Mouse (Mus musculus): ENCODE data around the gene Adcy9. TPM values are rescaled to one million over a fixed set of nuclear protein-coding genes. Genes with fewer than 3 reads are reported as not detected.

The Adcy9 gene
- polyA plus RNA-seq, 1 experiment, result 3.3 TPM

DNA sequence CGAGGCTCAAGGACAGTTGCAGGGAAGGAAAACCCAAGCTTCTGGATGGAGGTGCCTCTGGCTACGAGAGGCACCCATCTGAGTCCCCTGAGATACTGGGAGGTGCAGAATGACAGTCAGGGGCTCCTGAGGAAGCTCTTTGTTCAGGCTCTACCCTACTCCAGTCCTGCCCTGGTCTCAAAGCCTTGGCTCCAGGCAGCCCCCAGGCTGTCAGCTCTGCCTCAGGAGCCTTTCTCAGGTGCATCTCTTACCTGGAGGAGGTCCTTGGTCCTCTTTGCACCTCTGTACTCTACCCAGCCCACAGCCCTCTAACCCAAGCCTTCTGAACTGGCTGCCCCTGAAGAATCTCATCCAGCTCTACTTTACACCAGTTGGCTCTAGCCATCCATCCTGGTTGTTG is 108.3 kb downstream of the Adcy9 start:
- TF ChIP-seq POLR2A (IDR thresholded peaks at IDR 0.05; ENCODE audit: low read depth, low read length) (no peak), CTCF (IDR thresholded peaks at IDR 0.05; ENCODE audit: extremely low read depth, insufficient read depth, insufficient read length, insufficient replicate concordance) (no peak)
- 84% methylated on average over 2 of the region's 2 CpGs for WGBS
- no peak for DNase-seq (ENCODE audit: low read depth in 1 of 2, low spot score in 2 of 2)

DNA sequence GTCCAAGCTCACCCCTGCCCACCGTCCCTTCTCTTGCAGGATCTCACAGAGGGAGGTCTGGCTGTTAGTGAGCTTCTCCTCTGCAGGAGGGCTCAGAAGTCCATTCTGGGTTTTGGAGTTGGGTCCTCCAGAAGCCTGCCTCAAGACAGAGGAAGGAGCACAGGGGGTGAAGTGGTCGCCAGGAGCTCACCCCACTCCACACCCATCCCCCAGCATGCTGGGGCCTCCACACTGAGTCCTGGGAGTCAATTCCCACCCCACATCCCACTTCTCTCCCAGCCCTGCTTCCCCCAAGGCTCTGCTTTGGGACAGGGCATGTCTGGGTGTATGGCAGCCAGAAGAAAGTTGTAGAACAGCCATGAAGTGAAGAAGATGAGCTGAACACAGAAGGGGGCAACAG is 108.7 kb downstream of the Adcy9 start:
- Histone ChIP-seq H3K4me3 (ENCODE audit: extremely low read depth, insufficient read depth, insufficient read length) (no peak overlapping the region), H3K36me3 (ENCODE audit: control insufficient read depth, insufficient read depth, low read length) (no peaks in the 10 kb centered on the region), H3K27ac (ENCODE audit: insufficient read depth, low read length) (no peak overlapping the region), H3K27me3 (ENCODE audit: control insufficient read depth, insufficient read depth, low read length) (no peaks in the 10 kb centered on the region), H3K4me1 (ENCODE audit: control insufficient read depth, insufficient read depth, insufficient read length) (no peaks in the 10 kb centered on the region)
- TF ChIP-seq POLR2A (IDR thresholded peaks at IDR 0.05; ENCODE audit: low read depth, low read length) (no peak), CTCF (IDR thresholded peaks at IDR 0.05; ENCODE audit: extremely low read depth, insufficient read depth, insufficient read length, insufficient replicate concordance) (no peak)
- no peak for DNase-seq (ENCODE audit: low read depth in 1 of 2, low spot score in 2 of 2)
- 83% methylated on average over 2 of the region's 2 CpGs for WGBS

More for the DNA sequence above, 108.3 kb downstream of the Adcy9 start:
- Histone ChIP-seq H3K27me3 (ENCODE audit: control insufficient read depth, insufficient read depth, low read length) (no peaks in the 10 kb centered on the region), H3K36me3 (ENCODE audit: control insufficient read depth, insufficient read depth, low read length) (no peaks in the 10 kb centered on the region), H3K27ac (ENCODE audit: insufficient read depth, low read length) (no peak overlapping the region), H3K4me3 (ENCODE audit: extremely low read depth, insufficient read depth, insufficient read length) (no peak overlapping the region), H3K4me1 (ENCODE audit: control insufficient read depth, insufficient read depth, insufficient read length) (no peaks in the 10 kb centered on the region)

DNA sequence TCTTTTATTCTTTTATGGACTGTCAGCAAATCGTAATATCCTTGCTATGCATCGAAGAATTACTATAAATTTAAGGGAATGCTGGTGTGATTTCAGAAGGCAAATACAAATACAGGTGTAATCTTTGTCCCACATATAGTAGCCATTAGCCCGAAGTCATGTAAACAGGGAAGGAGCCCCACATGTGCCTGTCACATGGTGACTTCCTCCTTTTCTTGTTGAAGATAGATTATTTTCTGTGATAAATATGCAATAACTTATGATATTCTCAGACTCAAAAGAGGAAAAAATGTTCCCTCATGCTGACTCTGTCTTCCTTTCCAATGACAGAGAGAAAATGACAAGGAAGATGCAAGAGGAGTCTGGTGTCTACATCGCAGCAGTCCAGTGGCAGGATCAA is 112.5 kb downstream of the Adcy9 start:
- no peak for DNase-seq (ENCODE audit: low read depth in 1 of 2, low spot score in 2 of 2)
- no peaks in the 10 kb centered on the region for H3K36me3 ChIP-seq (ENCODE audit: control insufficient read depth, insufficient read depth, low read length)
- 75% methylated on average over 4 of the region's 4 CpGs for WGBS
- TF ChIP-seq CTCF (IDR thresholded peaks at IDR 0.05; ENCODE audit: extremely low read depth, insufficient read depth, insufficient read length, insufficient replicate concordance), result no peak
- no peak for TF ChIP-seq POLR2A (IDR thresholded peaks at IDR 0.05; ENCODE audit: low read depth, low read length)
- no peak overlapping the region for H3K4me3 ChIP-seq (ENCODE audit: extremely low read depth, insufficient read depth, insufficient read length)
- no peaks in the 10 kb centered on the region for H3K27me3 ChIP-seq (ENCODE audit: control insufficient read depth, insufficient read depth, low read length)
- no peaks in the 10 kb centered on the region for H3K4me1 ChIP-seq (ENCODE audit: control insufficient read depth, insufficient read depth, insufficient read length)
- no peak overlapping the region for H3K27ac ChIP-seq (ENCODE audit: insufficient read depth, low read length)

DNA sequence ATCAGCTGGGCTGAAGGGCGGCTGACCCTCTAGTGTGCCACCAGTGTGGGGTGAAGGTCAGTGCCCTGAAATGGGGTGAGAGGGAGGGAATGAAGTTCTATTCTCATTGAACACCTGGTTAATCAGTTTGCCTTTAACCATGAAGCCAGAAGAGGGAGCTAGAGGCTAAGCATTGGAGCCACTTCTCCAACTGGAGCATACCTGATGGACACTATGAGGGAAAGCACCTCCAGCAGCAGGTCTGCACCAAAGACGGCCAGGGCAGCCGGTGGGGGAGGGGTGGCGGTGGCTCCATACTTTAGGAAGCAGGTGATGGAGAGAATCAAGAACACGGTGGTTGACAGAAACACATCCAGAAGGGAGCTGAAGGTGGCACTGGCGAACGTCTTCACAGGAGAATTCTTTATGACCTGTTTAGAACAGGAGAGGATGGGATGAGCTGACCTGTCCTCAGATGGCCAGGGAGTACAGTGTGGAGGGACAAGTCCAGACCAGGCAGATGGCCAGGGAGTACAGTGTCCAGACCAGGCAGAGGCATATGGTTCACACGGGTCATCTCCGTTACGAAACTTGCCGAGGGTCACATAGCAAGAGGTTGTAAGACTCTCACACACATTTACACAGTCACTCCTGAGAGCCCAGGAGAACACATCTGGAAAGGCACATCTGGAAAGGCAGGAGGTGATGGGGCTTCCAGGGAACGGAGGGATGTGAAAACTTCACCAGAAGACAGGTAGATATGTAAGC is 115.9 kb downstream of the Adcy9 start:
- H3K27me3 ChIP-seq (ENCODE audit: control insufficient read depth, insufficient read depth, low read length), result no peaks in the 10 kb centered on the region
- TF ChIP-seq CTCF (IDR thresholded peaks at IDR 0.05; ENCODE audit: extremely low read depth, insufficient read depth, insufficient read length, insufficient replicate concordance) (peak; percentile 5; the same call in 1 of the 2 replicates), POLR2A (IDR thresholded peaks at IDR 0.05; ENCODE audit: low read depth, low read length) (no peak)
- H3K4me3 ChIP-seq (ENCODE audit: extremely low read depth, insufficient read depth, insufficient read length), result no peak overlapping the region
- H3K36me3 ChIP-seq (ENCODE audit: control insufficient read depth, insufficient read depth, low read length), result no peaks in the 10 kb centered on the region
- no peak overlapping the region for H3K27ac ChIP-seq (ENCODE audit: insufficient read depth, low read length)
- no peak for DNase-seq (ENCODE audit: low read depth in 1 of 2, low spot score in 2 of 2)
- 85% methylated on average over 12 of the region's 12 CpGs for WGBS
- H3K4me1 ChIP-seq (ENCODE audit: control insufficient read depth, insufficient read depth, insufficient read length), result no peaks in the 10 kb centered on the region

DNA sequence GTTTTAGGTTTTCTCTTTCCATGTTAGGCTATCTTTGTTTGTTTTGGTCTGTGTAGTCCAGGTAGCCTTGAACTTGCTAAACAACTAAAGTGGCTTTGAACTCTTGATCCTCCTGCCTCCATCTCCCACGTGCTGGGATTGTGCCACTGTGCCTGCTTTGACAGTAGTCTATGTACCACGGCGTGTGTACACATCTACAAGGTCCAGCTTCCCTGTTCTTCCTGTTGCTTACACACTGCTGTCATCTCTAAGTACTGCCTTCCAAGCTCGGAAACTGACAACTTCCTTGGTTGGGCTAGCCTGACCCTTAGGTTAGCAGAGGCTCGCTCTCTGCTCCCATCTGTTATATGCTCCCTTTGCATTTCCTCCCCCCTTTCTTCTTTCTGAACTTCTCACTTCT is 116.7 kb downstream of the Adcy9 start:
- H3K36me3 ChIP-seq (ENCODE audit: control insufficient read depth, insufficient read depth, low read length), result no peaks in the 10 kb centered on the region
- no peak overlapping the region for H3K27ac ChIP-seq (ENCODE audit: insufficient read depth, low read length)
- DNase-seq (ENCODE audit: low read depth in 1 of 2, low spot score in 2 of 2), result no peak
- 72% methylated on average over 5 of the region's 5 CpGs for WGBS
- H3K4me1 ChIP-seq (ENCODE audit: control insufficient read depth, insufficient read depth, insufficient read length), result no peaks in the 10 kb centered on the region
- no peak overlapping the region for H3K4me3 ChIP-seq (ENCODE audit: extremely low read depth, insufficient read depth, insufficient read length)
- no peaks in the 10 kb centered on the region for H3K27me3 ChIP-seq (ENCODE audit: control insufficient read depth, insufficient read depth, low read length)
- TF ChIP-seq CTCF (IDR thresholded peaks at IDR 0.05; ENCODE audit: extremely low read depth, insufficient read depth, insufficient read length, insufficient replicate concordance) (no peak), POLR2A (IDR thresholded peaks at IDR 0.05; ENCODE audit: low read depth, low read length) (no peak)

DNA sequence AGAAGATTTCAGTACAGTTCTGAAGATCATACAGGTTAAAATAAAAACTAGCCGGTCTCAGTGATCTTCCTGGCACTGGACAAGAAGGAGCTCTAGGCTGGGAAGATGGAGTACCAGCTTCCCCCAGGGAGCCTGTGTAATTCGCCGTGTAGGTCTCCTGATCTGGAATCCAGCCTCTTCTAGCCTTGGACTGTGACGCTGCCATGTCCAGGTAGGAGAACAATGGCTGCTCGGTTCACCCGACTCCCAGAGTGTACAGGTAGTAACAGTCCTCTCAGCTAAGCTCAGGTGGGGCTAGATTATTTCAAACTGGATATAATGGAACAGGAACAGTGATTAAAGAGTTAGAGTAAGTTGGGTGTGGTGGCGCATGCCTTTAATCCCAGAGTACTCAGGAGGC is 120.0 kb downstream of the Adcy9 start:
- H3K27ac ChIP-seq (ENCODE audit: insufficient read depth, low read length), result no peak overlapping the region
- no peaks in the 10 kb centered on the region for H3K4me1 ChIP-seq (ENCODE audit: control insufficient read depth, insufficient read depth, insufficient read length)
- DNase-seq (ENCODE audit: low read depth in 1 of 2, low spot score in 2 of 2), result no peak
- TF ChIP-seq POLR2A (IDR thresholded peaks at IDR 0.05; ENCODE audit: low read depth, low read length) (no peak), CTCF (IDR thresholded peaks at IDR 0.05; ENCODE audit: extremely low read depth, insufficient read depth, insufficient read length, insufficient replicate concordance) (no peak)
- WGBS, result 94% methylated on average over 7 of the region's 7 CpGs
- H3K27me3 ChIP-seq (ENCODE audit: control insufficient read depth, insufficient read depth, low read length), result no peaks in the 10 kb centered on the region
- no peaks in the 10 kb centered on the region for H3K36me3 ChIP-seq (ENCODE audit: control insufficient read depth, insufficient read depth, low read length)
- no peak overlapping the region for H3K4me3 ChIP-seq (ENCODE audit: extremely low read depth, insufficient read depth, insufficient read length)

DNA sequence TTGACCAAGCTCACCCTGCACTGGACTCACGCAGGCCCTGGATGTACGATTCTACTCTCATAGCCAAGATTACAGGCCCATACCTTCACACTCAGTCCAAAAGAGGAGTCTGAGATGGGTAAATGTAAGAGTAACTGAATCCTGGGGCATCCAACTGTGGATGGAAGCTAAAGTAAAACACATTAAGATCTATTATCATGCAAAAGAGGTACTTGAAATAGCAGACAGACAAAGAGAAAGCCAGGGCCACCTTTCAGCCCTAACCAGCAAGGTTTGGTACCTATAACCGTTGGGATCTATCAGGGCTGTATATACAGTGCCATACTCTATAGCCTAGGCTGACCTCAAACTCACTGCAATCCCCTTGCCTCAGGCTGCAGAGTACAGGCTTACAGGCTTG is 127.0 kb downstream of the Adcy9 start:
- H3K27ac ChIP-seq (ENCODE audit: insufficient read depth, low read length), result no peak overlapping the region
- no peak for DNase-seq (ENCODE audit: low read depth in 1 of 2, low spot score in 2 of 2)
- TF ChIP-seq CTCF (IDR thresholded peaks at IDR 0.05; ENCODE audit: extremely low read depth, insufficient read depth, insufficient read length, insufficient replicate concordance), result no peak
- TF ChIP-seq POLR2A (IDR thresholded peaks at IDR 0.05; ENCODE audit: low read depth, low read length), result no peak
- H3K4me3 ChIP-seq (ENCODE audit: extremely low read depth, insufficient read depth, insufficient read length), result no peak overlapping the region
- no peaks in the 10 kb centered on the region for H3K36me3 ChIP-seq (ENCODE audit: control insufficient read depth, insufficient read depth, low read length)
- no peaks in the 10 kb centered on the region for H3K27me3 ChIP-seq (ENCODE audit: control insufficient read depth, insufficient read depth, low read length)
- H3K4me1 ChIP-seq (ENCODE audit: control insufficient read depth, insufficient read depth, insufficient read length), result no peaks in the 10 kb centered on the region
- WGBS, result 95% methylated on average over 3 of the region's 3 CpGs
